ENCODE assay signal across 8 mouse cellular contexts in the genomic region with DNA sequence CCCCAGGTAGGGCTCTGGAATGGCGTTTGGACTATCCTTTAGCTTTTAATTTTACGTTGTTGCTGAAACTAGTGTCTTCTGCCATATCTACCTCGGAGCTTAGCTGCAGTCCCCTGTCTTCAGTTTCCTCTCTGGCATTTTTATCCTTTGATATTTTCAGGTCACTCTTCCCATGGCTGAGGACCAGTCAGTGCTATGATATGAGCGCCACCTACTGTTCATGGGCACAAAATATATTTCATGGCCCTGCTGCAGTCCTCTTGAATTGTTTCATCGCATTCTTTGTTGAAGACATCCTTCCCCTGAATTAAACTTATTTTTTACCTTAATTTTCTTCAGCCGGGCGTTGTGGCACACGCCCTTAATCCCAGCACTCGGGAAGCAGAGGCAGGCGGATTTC. TPM values are rescaled to one million over a fixed set of nuclear protein-coding genes. Genes with fewer than 3 reads are reported as not detected.
DNase-seq lines count a peak whose midpoint lies in the region; ATAC-seq and TF ChIP-seq lines count a peak whose summit lies in the region.

No protein-coding gene starts in this region.

- DNase-seq in ES-E14 (ENCODE audit: low read depth, low spot score), result peak; percentile 54
- peak; percentile 20 for DNase-seq in adrenal gland, postnatal 25 days
- peak; percentile 11 to 35 for DNase-seq in layer of hippocampus, adult 8-10 months (ENCODE audit: low spot score in 2 of 2)
- DNase-seq in lung, postnatal 14 days, result peak; percentile 63
- DNase-seq in right cerebral cortex, adult 2 months (ENCODE audit: low spot score in 2 of 2), result peak; percentile 34 to 65

- no peak overlapping the region for H3K4me2 ChIP-seq in embryonic facial prominence, embryonic 13.5 days
- H3K4me2 ChIP-seq in hindbrain, embryonic 12.5 days (replicated peaks), result no peak overlapping the region

- H3K9ac ChIP-seq in ES-E14 (ENCODE audit: insufficient read depth, low read depth, low read length, poor library complexity, severe bottlenecking), result no peak overlapping the region; the same call in 1 of the 2 replicates
- no peak overlapping the region for H3K9ac ChIP-seq in embryonic facial prominence, embryonic 13.5 days
- no peak overlapping the region for H3K9ac ChIP-seq in hindbrain, embryonic 12.5 days

- H3K27me3 ChIP-seq in embryonic facial prominence, embryonic 13.5 days, result no peaks in the 10 kb centered on the region
- no peaks in the 10 kb centered on the region for H3K27me3 ChIP-seq in hindbrain, embryonic 12.5 days

- 13% methylated on average over 10 of the region's 10 CpGs for WGBS in embryonic facial prominence, embryonic 13.5 days
- WGBS in hindbrain, embryonic 12.5 days, result 24% methylated on average over 10 of the region's 10 CpGs

- in situ Hi-C loops in ES-E14 (cut with MboI; ENCODE audit: low sequenced_read_pairs in 2 of 2, unreplicated experiment in 2 of 2), result loop anchor here (10.0 to 25.0 kb wide), 3 partner anchors 150 to 375 kb away; partner anchors contain the start of gene L1td1 (in 2 of the 2)

- H3K4me3 ChIP-seq in ES-E14 (ENCODE audit: insufficient read depth in 1 of 2, low read depth in 1 of 2, low read length in 2 of 2, poor library complexity in 1 of 2, severe bottlenecking in 1 of 2), result no peak overlapping the region
- no peak overlapping the region for H3K4me3 ChIP-seq in embryonic facial prominence, embryonic 13.5 days
- no peak overlapping the region for H3K4me3 ChIP-seq in hindbrain, embryonic 12.5 days

- H3K9me3 ChIP-seq in ES-E14 (ENCODE audit: control insufficient read depth, insufficient read depth, low read depth, low read length), result no peaks in the 10 kb centered on the region
- H3K9me3 ChIP-seq in embryonic facial prominence, embryonic 13.5 days, result no peaks in the 10 kb centered on the region
- H3K9me3 ChIP-seq in hindbrain, embryonic 12.5 days (replicated peaks), result no peaks in the 10 kb centered on the region

- no peak overlapping the region for H3K27ac ChIP-seq in ES-E14 (ENCODE audit: insufficient read depth, low read depth, low read length, poor library complexity, severe bottlenecking)
- H3K27ac ChIP-seq in embryonic facial prominence, embryonic 13.5 days, result no peak overlapping the region
- H3K27ac ChIP-seq in hindbrain, embryonic 12.5 days, result no peak overlapping the region

- H3K4me1 ChIP-seq in ES-E14 (ENCODE audit: control insufficient read depth in 2 of 2, insufficient read depth in 2 of 2, low read length in 2 of 2, poor library complexity in 1 of 2), result peaks cover 3 to 4% of the 10 kb centered on the region in 2 experiments; a peak in 2 of 4 replicates
- no peaks in the 10 kb centered on the region for H3K4me1 ChIP-seq in embryonic facial prominence, embryonic 13.5 days
- no peaks in the 10 kb centered on the region for H3K4me1 ChIP-seq in hindbrain, embryonic 12.5 days

- no peaks in the 10 kb centered on the region for H3K36me3 ChIP-seq in ES-E14 (ENCODE audit: control insufficient read depth, insufficient read depth, low read length, poor library complexity, severe bottlenecking)
- H3K36me3 ChIP-seq in embryonic facial prominence, embryonic 13.5 days, result no peaks in the 10 kb centered on the region
- no peaks in the 10 kb centered on the region for H3K36me3 ChIP-seq in hindbrain, embryonic 12.5 days

- peak; percentile 67; the same call in 1 of the 2 replicates for ATAC-seq in embryonic facial prominence, embryonic 13.5 days (ENCODE audit: insufficient number of reproducible peaks, insufficient read depth, low FRiP score, low TSS enrichment, low read depth)
- ATAC-seq in hindbrain, embryonic 12.5 days (ENCODE audit: low FRiP score), result 0 out of 2 replicates have a peak, but pooled peaks have one; percentile 64
- no peak for ATAC-seq in activated CD4-positive, CD25-positive, alpha-beta regulatory T cell, adult 4 months

TF ChIP-seq in ES-E14, 5 proteins besides CTCF, POLR2A, EP300 and RAD21:
- no peak for TF ChIP-seq ZNF384 (IDR thresholded peaks at IDR 0.05; ENCODE audit: low read depth, low read length)
- TF ChIP-seq ZC3H11A (IDR thresholded peaks at IDR 0.05; ENCODE audit: borderline replicate concordance, low read depth, low read length), result peak; percentile 89

RNA-seq across cellular contexts. Expression of gene Usp1, which starts 36.5 kb away (rescaled TPM):
- total RNA-seq in ES-E14 (2012; rRNA removed), result 40.8 and 47.3 TPM in 2 replicates
- total RNA-seq in adrenal gland, postnatal 25 days (2021), result 28.3 and 29.5 TPM in 2 replicates
- polyA plus RNA-seq in embryonic facial prominence, embryonic 13.5 days (2015; fragmentation: Nextera tagmentation; extraction: Ambion mirVana), result 107 and 109 TPM in 2 replicates
- polyA plus RNA-seq in hindbrain, embryonic 12.5 days (2016; fragmentation: Nextera tagmentation; extraction: Ambion mirVana), result 83.7 and 91.5 TPM in 2 replicates
- 10 to 100 TPM; 25.5 to 29.2 (median 26.7) TPM for total RNA-seq in layer of hippocampus, adult 8-10 months (2022)
- 10 to 100 TPM; 20.7 to 21.5 TPM for polyA plus RNA-seq in activated CD4-positive, CD25-positive, alpha-beta regulatory T cell, adult 4 months (2017; shearing (Covaris generic))
